Mouse (Mus musculus): Measurements from ENCODE around the gene Grid2.

- TF ChIP-seq CTCF (IDR thresholded peaks at IDR 0.05; ENCODE audit: control insufficient read depth, insufficient read depth, insufficient replicate concordance, low read depth, low read length) (no peak), POLR2A (IDR thresholded peaks at IDR 0.05; ENCODE audit: control insufficient read depth, low read depth, low read length) (no peak)
These were observed 1071.3 kb downstream of the Grid2 start for GRCm38 (mm10) chr6:64326936-64327335.
